Mouse (Mus musculus) ES-E14 (cell line): ENCODE measurements around the gene Ints12.
A peak's percentile ranks its signal among the peaks of the same experiment; 100 is the strongest.

Source experiments
- HCFC1 ChIP-seq: IDR thresholded peaks from 2 replicates; pipeline ENCODE4 v1.6.1; 2012; ENCODE audit warnings: low read length, inconsistent platforms, borderline replicate concordance; ENCODE audit not compliant: insufficient read depth
- ZC3H11A ChIP-seq: IDR thresholded peaks from 2 replicates; pipeline ENCODE4 v1.6.1; 2012; ENCODE audit warnings: low read depth, mild to moderate bottlenecking, inconsistent platforms, low read length, borderline replicate concordance
- ZNF384 ChIP-seq: IDR thresholded peaks from 2 replicates; pipeline ENCODE4 v1.6.1; 2012; ENCODE audit warnings: low read depth, low read length, inconsistent platforms

- no peak for TF ChIP-seq ZC3H11A
- TF ChIP-seq HCFC1, result peak; percentile 89
- TF ChIP-seq ZNF384, result no peak
These were observed at the start of gene Ints12, which contains the start of gene Gstcd for GRCm38 (mm10) chr3:133091664-133092273.
